Mouse (Mus musculus) heart, embryonic 14.5 days (tissue): ENCODE measurements around the gene Zcchc14. TPM values are rescaled to one million over a fixed set of nuclear protein-coding genes. Genes with fewer than 3 reads are reported as not detected.
A peak's percentile ranks its signal among the peaks of the same experiment; 100 is the strongest.

Experiments used
- ATAC-seq: fragments of 200-750 bp; cut with Nextera tagmentation; 2 replicates; pipeline ENCODE4 v1.8.0; 2017; ENCODE audit warnings: low read depth, moderate TSS enrichment; ENCODE audit not compliant: insufficient number of reproducible peaks, insufficient read depth, low FRiP score
- H3K27ac ChIP-seq, 2 experiments: fragments of 200-500 bp in 1 of 2; fragments of 300-500 bp in 1 of 2; sonication (generic) in 1 of 2; replicated peaks in 1 of 2; 2 replicates each; pipeline ENCODE4 v1.5.1; 2012 to 2014; ENCODE audit warnings: low read depth in 2 of 2, low read length in 2 of 2, control low read depth in 1 of 2, mild to moderate bottlenecking in 1 of 2, mixed read lengths in 1 of 2; ENCODE audit not compliant: control insufficient read depth in 1 of 2, insufficient read depth in 1 of 2
- H3K27me3 ChIP-seq: fragments of 300-500 bp; sonication (generic); 2 replicates; pipeline ENCODE4 v1.6.1; 2014; ENCODE audit warnings: mild to moderate bottlenecking, low read length, control low read depth; ENCODE audit not compliant: control insufficient read depth, insufficient read depth
- H3K36me3 ChIP-seq: fragments of 300-500 bp; sonication (generic); 2 replicates; pipeline ENCODE4 v1.6.1; 2014; ENCODE audit warnings: mild to moderate bottlenecking, control low read depth, low read length, mixed read lengths; ENCODE audit not compliant: control insufficient read depth, insufficient read depth
- H3K4me1 ChIP-seq, 2 experiments: fragments of 200-500 bp in 1 of 2; fragments of 300-500 bp in 1 of 2; sonication (generic) in 1 of 2; 2 replicates each; pipeline ENCODE4 v1.6.1; 2012 to 2014; ENCODE audit warnings: low read length in 2 of 2, control low read depth in 1 of 2, mixed read lengths in 1 of 2; ENCODE audit not compliant: control insufficient read depth in 2 of 2, insufficient read depth in 2 of 2
- H3K4me2 ChIP-seq: fragments of 300-500 bp; sonication (generic); 2 replicates; pipeline ENCODE4 v1.6.1; 2014; ENCODE audit warnings: mild to moderate bottlenecking, low read length
- H3K4me3 ChIP-seq, 2 experiments: fragments of 200-500 bp in 1 of 2; fragments of 300-500 bp in 1 of 2; sonication (generic) in 1 of 2; 2 replicates each; pipeline ENCODE4 v1.5.1; 2012 to 2014; ENCODE audit warnings: low read length in 2 of 2, mild to moderate bottlenecking in 2 of 2, control low read depth in 1 of 2, low read depth in 1 of 2, moderate library complexity in 1 of 2; ENCODE audit not compliant: control insufficient read depth in 1 of 2, insufficient read depth in 1 of 2
- H3K9ac ChIP-seq: fragments of 300-500 bp; sonication (generic); 2 replicates; pipeline ENCODE4 v1.6.1; 2014; ENCODE audit warnings: mild to moderate bottlenecking, low read length
- H3K9me3 ChIP-seq: fragments of 300-500 bp; sonication (generic); 2 replicates; pipeline ENCODE4 v1.6.1; 2016; ENCODE audit warnings: low read length, control low read depth; ENCODE audit not compliant: control insufficient read depth
- WGBS: fragments of 180-500 bp; shearing (Covaris S2); extraction: QIAGEN DNeasy Blood & Tissue Kit; methylation state at CpG from one replicate; pipeline ENCODE4 v1.1.7; 2014; 5-methylcytosine and 5-hydroxymethylcytosine counted together
- polyA plus RNA-seq: library from polyadenylated mRNA; unstranded; fragments of >200 nt; fragmentation: Nextera tagmentation; extraction: Ambion mirVana; gene quantifications from 2 replicates; pipeline ENCODE4 v1.2.1, GENCODE M21; 2014

Zcchc14 gene
- polyA plus RNA-seq, 1 experiment from 2014 or later = 13.9 TPM

DNA sequence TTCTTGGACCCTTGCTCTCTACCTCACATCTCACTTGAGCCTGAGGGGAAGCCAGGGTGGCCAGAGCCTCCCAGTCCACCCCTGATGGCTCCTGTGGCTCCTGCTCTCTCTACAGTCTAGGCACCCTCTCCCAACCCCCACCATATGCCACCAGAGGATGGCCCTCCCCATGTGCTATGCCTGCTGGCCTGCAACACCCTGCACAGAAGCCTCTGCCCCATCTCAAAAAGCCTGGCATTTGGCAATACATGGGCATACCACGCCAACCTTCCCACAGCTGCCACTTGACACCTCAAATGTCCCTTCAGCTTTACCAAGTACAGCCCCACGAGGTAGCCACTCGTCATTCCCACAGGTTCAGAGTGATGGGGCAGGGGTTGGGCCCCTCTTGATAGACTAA is 9.9 kb downstream of the Zcchc14 start:
- no peaks in the 10 kb centered on the region for H3K27me3 ChIP-seq
- H3K36me3 ChIP-seq = 0 out of 2 replicates have a peak, but pooled peaks cover 5% of the 10 kb centered on the region
- peaks cover 15 to 40% of the 10 kb centered on the region in 2 experiments; a peak in 3 of 4 replicates for H3K4me1 ChIP-seq
- no peak overlapping the region for H3K9ac ChIP-seq
- H3K4me2 ChIP-seq = no peak overlapping the region
- no peak overlapping the region for H3K4me3 ChIP-seq
- H3K27ac ChIP-seq = peak overlapping the region in 1 of 2 experiments; percentile 39; a peak in 1 of 4 replicates
- WGBS = 64% methylated on average over 3 of the region's 3 CpGs
- H3K9me3 ChIP-seq = no peaks in the 10 kb centered on the region
- ATAC-seq = no peak

DNA sequence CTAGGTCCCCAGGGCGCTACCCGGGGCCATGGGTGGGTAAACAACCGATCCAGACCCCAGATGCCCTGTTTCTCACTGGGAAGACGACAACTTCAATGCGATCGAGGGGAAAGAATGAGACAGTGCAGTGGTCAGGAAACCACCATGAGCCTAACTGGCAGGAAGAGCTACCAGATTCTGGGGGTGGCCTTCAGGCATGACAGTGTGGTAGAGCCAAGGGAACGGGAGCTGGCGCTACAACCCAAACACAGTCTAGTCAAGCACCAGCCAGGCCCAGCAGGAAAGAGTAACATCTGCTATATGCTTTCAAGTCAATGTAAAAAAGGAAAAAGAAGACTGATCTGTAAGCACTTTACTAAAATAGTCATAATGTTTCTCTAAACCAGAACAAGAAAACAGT is 16.5 kb downstream of the Zcchc14 start:
- no peaks in the 10 kb centered on the region for H3K27me3 ChIP-seq
- no peak overlapping the region for H3K9ac ChIP-seq
- peaks cover 29 to 41% of the 10 kb centered on the region in 2 experiments for H3K4me1 ChIP-seq
- no peak overlapping the region for H3K4me3 ChIP-seq
- H3K4me2 ChIP-seq = no peak overlapping the region
- no peaks in the 10 kb centered on the region for H3K9me3 ChIP-seq
- no peak for ATAC-seq
- peak overlapping the region; percentile 44 to 55 for H3K27ac ChIP-seq
- 0 out of 2 replicates have a peak, but pooled peaks cover 3% of the 10 kb centered on the region for H3K36me3 ChIP-seq
- WGBS = 85% methylated on average over 8 of the region's 8 CpGs

DNA sequence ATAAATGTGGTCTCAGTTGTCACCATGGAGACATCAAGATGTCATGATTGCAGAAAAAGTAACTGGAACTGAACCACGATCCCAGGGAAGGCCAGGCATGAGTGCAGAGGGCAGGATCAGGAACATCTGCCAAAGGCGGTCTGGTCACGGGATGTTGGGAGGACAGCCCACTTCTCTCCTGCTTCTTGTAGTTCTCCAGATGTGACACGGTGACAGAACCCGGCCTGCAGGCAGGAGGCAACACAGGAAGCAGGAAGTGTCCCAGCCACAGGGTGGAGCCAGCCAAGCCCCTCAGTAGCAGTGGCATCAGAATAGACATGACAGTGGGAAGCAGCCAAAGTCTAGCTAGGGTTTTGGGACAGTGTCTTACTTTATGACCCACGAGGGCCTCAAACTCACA is 17.2 kb downstream of the Zcchc14 start:
- WGBS = 41% methylated on average over 6 of the region's 6 CpGs
- no peak overlapping the region for H3K9ac ChIP-seq
- H3K27ac ChIP-seq = peak overlapping the region in 1 of 2 experiments; percentile 44; a peak in 2 of 4 replicates
- H3K27me3 ChIP-seq = no peaks in the 10 kb centered on the region
- no peak overlapping the region for H3K4me3 ChIP-seq
- no peak overlapping the region for H3K4me2 ChIP-seq
- H3K4me1 ChIP-seq = peaks cover 28 to 41% of the 10 kb centered on the region in 2 experiments
- H3K9me3 ChIP-seq = no peaks in the 10 kb centered on the region
- 0 out of 2 replicates have a peak, but pooled peaks cover 3% of the 10 kb centered on the region for H3K36me3 ChIP-seq
- peak; percentile 58; the same call in 1 of the 2 replicates for ATAC-seq

DNA sequence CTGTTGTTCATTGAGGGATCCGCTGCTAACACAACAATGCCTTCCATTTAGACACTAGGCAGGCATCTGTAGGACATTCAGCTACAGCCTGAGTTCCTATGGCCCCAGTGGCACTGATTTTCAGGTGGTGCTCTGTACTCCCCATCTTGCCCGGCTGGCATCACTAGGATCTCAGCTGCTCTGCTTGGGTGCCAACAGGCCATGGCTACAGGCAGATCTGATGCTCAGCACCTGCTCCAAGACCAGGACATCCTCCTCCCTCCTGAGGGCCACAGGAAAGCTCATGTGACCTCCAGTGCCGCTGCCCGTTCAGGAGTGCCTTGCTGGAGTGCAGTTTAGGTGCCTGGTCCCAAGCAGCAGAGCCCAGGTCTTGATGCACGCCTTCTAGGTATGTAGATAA is 20.3 kb downstream of the Zcchc14 start:
- 40% methylated on average over 5 of the region's 5 CpGs for WGBS

DNA sequence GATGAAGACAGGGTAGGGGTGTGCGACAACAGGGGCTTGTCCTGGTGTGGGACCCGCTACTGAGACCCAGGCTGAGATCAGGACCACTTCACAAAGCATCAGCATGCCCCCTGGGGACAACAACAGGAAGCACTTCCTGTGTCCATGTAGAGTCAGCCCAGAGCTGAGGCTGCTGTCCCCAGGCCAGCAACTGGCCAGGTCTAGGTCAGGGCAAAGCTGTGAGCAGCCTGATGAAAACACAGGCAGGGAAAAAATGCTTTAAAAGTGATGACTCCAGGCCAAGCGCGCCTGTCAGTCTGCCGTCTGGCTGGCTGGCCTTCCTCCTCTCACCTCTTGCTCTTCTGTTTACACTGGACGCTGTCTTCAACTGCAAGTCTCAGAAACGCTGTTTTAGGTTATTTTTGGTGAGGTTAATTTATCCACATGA is 21.0 kb downstream of the Zcchc14 start:
- 0 out of 2 replicates have a peak, but pooled peaks have one; percentile 12 for ATAC-seq
- H3K27me3 ChIP-seq = no peaks in the 10 kb centered on the region
- no peak overlapping the region for H3K9ac ChIP-seq
- peaks cover 17% of the 10 kb centered on the region for H3K36me3 ChIP-seq
- H3K4me1 ChIP-seq = peaks cover 33 to 44% of the 10 kb centered on the region in 2 experiments
- H3K4me3 ChIP-seq = no peak overlapping the region
- peak overlapping the region; percentile 2 to 62; a peak in 2 of 4 replicates for H3K27ac ChIP-seq
- WGBS = 48% methylated on average over 7 of the region's 7 CpGs
- H3K9me3 ChIP-seq = no peaks in the 10 kb centered on the region
- H3K4me2 ChIP-seq = no peak overlapping the region

More for the DNA sequence above, 20.3 kb downstream of the Zcchc14 start:
- ATAC-seq = no peak
- no peak overlapping the region for H3K4me2 ChIP-seq
- H3K9me3 ChIP-seq = no peaks in the 10 kb centered on the region
- no peak overlapping the region for H3K4me3 ChIP-seq
- no peak overlapping the region for H3K9ac ChIP-seq
- no peaks in the 10 kb centered on the region for H3K27me3 ChIP-seq
- H3K36me3 ChIP-seq = peaks cover 11% of the 10 kb centered on the region
- peak overlapping the region in 1 of 2 experiments; percentile 62; a peak in 2 of 4 replicates for H3K27ac ChIP-seq
- H3K4me1 ChIP-seq = peaks cover 32 to 44% of the 10 kb centered on the region in 2 experiments

DNA sequence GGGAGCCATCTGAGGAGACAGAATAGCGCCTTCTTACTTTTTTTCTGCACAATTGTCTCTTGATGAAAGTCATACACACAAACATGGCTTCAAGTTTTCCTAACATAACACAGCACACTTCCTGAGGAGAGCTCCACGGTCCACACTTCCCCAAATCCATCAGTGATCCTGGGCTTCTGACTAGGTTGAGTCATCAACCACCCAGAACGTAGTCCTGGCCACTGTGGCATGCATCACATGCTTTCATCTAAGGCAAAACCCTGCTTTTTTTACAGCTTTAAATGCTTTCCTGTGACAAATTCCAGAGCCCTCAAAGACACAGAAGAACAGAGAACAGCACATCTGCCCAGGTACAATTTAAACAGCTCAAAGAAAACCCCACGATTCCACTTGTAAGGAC is 24.0 kb downstream of the Zcchc14 start:
- peaks cover 17% of the 10 kb centered on the region for H3K36me3 ChIP-seq
- 44% methylated on average over 4 of the region's 4 CpGs for WGBS
- H3K27ac ChIP-seq = no peak overlapping the region
- no peak overlapping the region for H3K9ac ChIP-seq
- peaks cover 40 to 53% of the 10 kb centered on the region in 2 experiments for H3K4me1 ChIP-seq
- no peak overlapping the region for H3K4me2 ChIP-seq
- H3K27me3 ChIP-seq = no peaks in the 10 kb centered on the region
- H3K9me3 ChIP-seq = no peaks in the 10 kb centered on the region
- H3K4me3 ChIP-seq = no peak overlapping the region
- no peak for ATAC-seq

DNA sequence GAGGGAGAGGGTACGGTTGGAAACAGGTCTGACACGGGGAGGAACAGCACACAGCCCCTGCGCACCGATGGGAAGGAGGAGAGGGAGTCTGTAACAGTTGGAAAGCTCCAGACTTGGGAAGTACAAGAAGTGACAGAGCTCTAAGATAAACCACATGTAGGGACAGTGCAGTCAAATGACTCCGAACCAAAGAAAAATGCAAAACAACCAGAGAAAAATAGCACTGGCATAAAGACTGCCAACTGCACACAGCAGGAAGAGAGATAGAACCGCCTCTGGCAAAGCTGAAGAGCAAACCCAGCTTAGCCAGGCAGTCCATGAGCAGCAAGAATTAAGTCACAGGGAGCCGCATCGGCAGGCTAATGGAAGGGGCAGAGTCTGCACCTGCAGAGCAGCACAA is 29.7 kb downstream of the Zcchc14 start:
- Histone ChIP-seq H3K27me3 (no peaks in the 10 kb centered on the region), H3K9me3 (no peaks in the 10 kb centered on the region), H3K4me2 (no peak overlapping the region), H3K9ac (no peak overlapping the region), H3K4me3 (no peak overlapping the region), H3K4me1 (peaks cover 46 to 63% of the 10 kb centered on the region in 2 experiments), H3K36me3 (peaks cover 22% of the 10 kb centered on the region), H3K27ac (no peak overlapping the region)
- no peak for ATAC-seq
- 87% methylated on average over 8 of the region's 8 CpGs for WGBS

DNA sequence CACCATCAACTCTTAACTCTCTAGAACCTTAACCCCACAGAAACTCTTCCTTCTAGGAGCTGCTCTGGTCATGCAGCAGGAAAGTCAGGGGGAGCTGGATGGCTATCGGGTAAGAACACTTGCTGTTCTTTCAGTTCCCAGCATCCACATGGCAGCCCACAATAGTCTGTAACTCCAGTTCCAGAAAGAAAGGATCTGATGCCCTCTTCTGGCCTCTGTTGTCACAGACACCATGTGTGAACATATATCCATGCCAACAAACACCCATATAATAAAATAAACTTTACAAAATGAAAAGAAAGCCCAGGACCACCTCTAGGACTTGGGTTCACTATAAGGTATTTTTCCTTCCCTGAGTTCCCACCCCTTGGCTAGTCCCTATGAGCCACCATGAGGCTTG is 30.8 kb downstream of the Zcchc14 start:
- Histone ChIP-seq H3K9ac (no peak overlapping the region), H3K4me3 (no peak overlapping the region), H3K4me1 (peaks cover 44 to 65% of the 10 kb centered on the region in 2 experiments), H3K27ac (no peak overlapping the region), H3K27me3 (no peaks in the 10 kb centered on the region), H3K9me3 (no peaks in the 10 kb centered on the region), H3K4me2 (no peak overlapping the region), H3K36me3 (peaks cover 22% of the 10 kb centered on the region; the same call in 1 of the 2 replicates)
- WGBS = 60% methylated on average over 1 of the region's 1 CpGs
- no peak for ATAC-seq
